Mouse (Mus musculus) liver, embryonic 13.5 days (tissue): ENCODE data around the gene Foxo4. TPM values are rescaled to one million over a fixed set of nuclear protein-coding genes. Genes with fewer than 3 reads are reported as not detected.
A peak's percentile ranks its signal among the peaks of the same experiment; 100 is the strongest.

ENCODE experiments used
- ATAC-seq: fragments of 200-750 bp; cut with Nextera tagmentation; 2 replicates; pipeline ENCODE4 v1.8.0; 2017; ENCODE audit warnings: low read depth, mild to moderate bottlenecking, moderate number of reproducible peaks, moderate library complexity
- DNase-seq: peaks from one replicate; pipeline ENCODE4 v3.0.0; 2022
- H3K27ac ChIP-seq: fragments of 300-500 bp; sonication (generic); 2 replicates; pipeline ENCODE4 v1.5.1; 2015; ENCODE audit warnings: moderate library complexity, mild to moderate bottlenecking, inconsistent platforms
- H3K27me3 ChIP-seq: fragments of 300-500 bp; sonication (generic); 2 replicates; pipeline ENCODE4 v1.6.1; 2015; ENCODE audit warnings: mild to moderate bottlenecking, inconsistent platforms
- H3K36me3 ChIP-seq: fragments of 300-500 bp; sonication (generic); 2 replicates; pipeline ENCODE4 v1.6.1; 2015; ENCODE audit warnings: mild to moderate bottlenecking, inconsistent platforms
- H3K4me1 ChIP-seq: fragments of 300-500 bp; sonication (generic); replicated peaks from 2 replicates; pipeline ENCODE4 v1.6.1; 2015; ENCODE audit warnings: inconsistent platforms
- H3K4me2 ChIP-seq: fragments of 300-500 bp; sonication (generic); 2 replicates; pipeline ENCODE4 v1.6.1; 2015; ENCODE audit warnings: inconsistent platforms, mild to moderate bottlenecking, moderate library complexity
- H3K4me3 ChIP-seq: fragments of 300-500 bp; sonication (generic); replicated peaks from 2 replicates; pipeline ENCODE4 v1.5.1; 2015; ENCODE audit warnings: mild to moderate bottlenecking, inconsistent platforms
- H3K9ac ChIP-seq: fragments of 300-500 bp; sonication (generic); 2 replicates; pipeline ENCODE4 v1.6.1; 2015; ENCODE audit warnings: mild to moderate bottlenecking, inconsistent platforms
- H3K9me3 ChIP-seq: fragments of 300-500 bp; sonication (generic); replicated peaks from 2 replicates; pipeline ENCODE4 v1.6.1; 2016; ENCODE audit warnings: inconsistent platforms
- WGBS: fragments of 180-500 bp; shearing (Covaris S2); methylation state at CpG from one replicate; pipeline ENCODE4 v1.1.7; 2015; ENCODE audit not compliant: insufficient replicate concordance; 5-methylcytosine and 5-hydroxymethylcytosine counted together
- polyA plus RNA-seq: library from polyadenylated mRNA; unstranded; fragments of >200 nt; fragmentation: Nextera tagmentation; extraction: Ambion mirVana; gene quantifications from 2 replicates; pipeline ENCODE4 v1.2.1, GENCODE M21; 2015

Gene Foxo4
- polyA plus RNA-seq, 1 experiment from 2014 or later: 1.5 TPM

- Histone ChIP-seq H3K27me3 (no peaks in the 10 kb centered on the region), H3K4me3 (no peak within 1 kb of the TSS), H3K9me3 (no peaks in the 10 kb centered on the region), H3K27ac (no peak within 1 kb of the TSS), H3K4me1 (peaks cover 31% of the 10 kb centered on the region), H3K4me2 (peak within 1 kb of the TSS; percentile 19), H3K9ac (no peak within 1 kb of the TSS), H3K36me3 (no peaks in the 10 kb centered on the region)
- 37% methylated on average over 3 of the region's 3 CpGs for WGBS
- ATAC-seq (no peak), DNase-seq (no peak)
Observed at GRCm38 (mm10) chrX:101268755-101269124, 14.4 kb downstream of the Foxo4 start, which contains the start of gene Gm20489. TSS of gene Gm20489 (minus strand) at chrX:101269023.

GRCm38 (mm10) chrX:101273410-101273809, 19.1 kb downstream of the Foxo4 start:
- no peak for DNase-seq
- Histone ChIP-seq H3K9ac (peak overlapping the region; percentile 59), H3K4me2 (peak overlapping the region; percentile 68), H3K27me3 (no peaks in the 10 kb centered on the region; the same call in 1 of the 2 replicates), H3K4me3 (peak overlapping the region; percentile 73), H3K27ac (peak overlapping the region; percentile 89), H3K9me3 (no peaks in the 10 kb centered on the region), H3K4me1 (peaks cover 24% of the 10 kb centered on the region), H3K36me3 (peaks cover 30% of the 10 kb centered on the region)
- ATAC-seq: no peak
- WGBS: 33% methylated on average over 6 of the region's 6 CpGs

- Histone ChIP-seq H3K9ac (peak within 1 kb of the TSS; percentile 88), H3K4me3 (peak within 1 kb of the TSS; percentile 73), H3K27ac (peak within 1 kb of the TSS; percentile 89), H3K36me3 (peaks cover 37% of the 10 kb centered on the region), H3K9me3 (no peaks in the 10 kb centered on the region), H3K27me3 (no peaks in the 10 kb centered on the region; the same call in 1 of the 2 replicates), H3K4me2 (peak within 1 kb of the TSS; percentile 68), H3K4me1 (peaks cover 24% of the 10 kb centered on the region)
- WGBS: 13% methylated on average over 54 of the region's 54 CpGs
- ATAC-seq (peak; percentile 98), DNase-seq (peak; percentile 90)
Observed at GRCm38 (mm10) chrX:101273875-101274738, 19.8 kb downstream of the Foxo4 start, which contains the start of gene Med12. TSS of gene Med12 (plus strand) at chrX:101274030.

GRCm38 (mm10) chrX:101282813-101283212, 28.5 kb downstream of the Foxo4 start:
- H3K4me2 ChIP-seq: no peak overlapping the region
- DNase-seq (no peak), ATAC-seq (no peak)
- no peaks in the 10 kb centered on the region for H3K27me3 ChIP-seq
- WGBS: 76% methylated on average over 6 of the region's 6 CpGs
- H3K9ac ChIP-seq: no peak overlapping the region
- no peak overlapping the region for H3K4me3 ChIP-seq
- H3K9me3 ChIP-seq: no peaks in the 10 kb centered on the region
- H3K36me3 ChIP-seq: peaks cover 91% of the 10 kb centered on the region
- no peak overlapping the region for H3K27ac ChIP-seq
- H3K4me1 ChIP-seq: peaks cover 23% of the 10 kb centered on the region

- H3K9me3 ChIP-seq: no peaks in the 10 kb centered on the region
- no peak overlapping the region for H3K4me2 ChIP-seq
- H3K4me1 ChIP-seq: peaks cover 50% of the 10 kb centered on the region
- H3K27ac ChIP-seq: peak overlapping the region; percentile 98; the same call in 1 of the 2 replicates
- no peak overlapping the region for H3K9ac ChIP-seq
- peaks cover 93% of the 10 kb centered on the region for H3K36me3 ChIP-seq
- DNase-seq (peak; percentile 49), ATAC-seq (no peak)
- H3K4me3 ChIP-seq: no peak overlapping the region
- H3K27me3 ChIP-seq: no peaks in the 10 kb centered on the region
- 29% methylated on average over 6 of the region's 6 CpGs for WGBS
Observed at GRCm38 (mm10) chrX:101285534-101285933, 31.2 kb downstream of the Foxo4 start.

GRCm38 (mm10) chrX:101285953-101286670, 31.8 kb downstream of the Foxo4 start:
- H3K27me3 ChIP-seq: no peaks in the 10 kb centered on the region
- H3K4me3 ChIP-seq: no peak overlapping the region
- no peak for ATAC-seq
- peaks cover 93% of the 10 kb centered on the region for H3K36me3 ChIP-seq
- H3K9ac ChIP-seq: 0 out of 2 replicates have a peak overlapping the region, but pooled peaks have one; percentile 36
- peak overlapping the region; percentile 98 for H3K27ac ChIP-seq
- 85% methylated on average over 14 of the region's 14 CpGs for WGBS
- peaks cover 53% of the 10 kb centered on the region for H3K4me1 ChIP-seq
- no peak overlapping the region for H3K4me2 ChIP-seq
- no peaks in the 10 kb centered on the region for H3K9me3 ChIP-seq
- DNase-seq: no peak

- peaks cover 93% of the 10 kb centered on the region for H3K36me3 ChIP-seq
- ATAC-seq (peak; percentile 97), DNase-seq (peak; percentile 73)
- peak overlapping the region; percentile 27 for H3K4me3 ChIP-seq
- 43% methylated on average over 3 of the region's 3 CpGs for WGBS
- H3K4me1 ChIP-seq: peaks cover 58% of the 10 kb centered on the region
- H3K4me2 ChIP-seq: peak overlapping the region; percentile 61
- peak overlapping the region; percentile 98 for H3K27ac ChIP-seq
- no peaks in the 10 kb centered on the region for H3K27me3 ChIP-seq
- H3K9me3 ChIP-seq: no peaks in the 10 kb centered on the region
- peak overlapping the region; percentile 72 for H3K9ac ChIP-seq
Observed at GRCm38 (mm10) chrX:101287543-101287942, 33.2 kb downstream of the Foxo4 start.

GRCm38 (mm10) chrX:101288432-101288831, 34.1 kb downstream of the Foxo4 start:
- H3K9ac ChIP-seq: peak overlapping the region; percentile 72
- H3K4me2 ChIP-seq: peak overlapping the region; percentile 61
- no peaks in the 10 kb centered on the region for H3K9me3 ChIP-seq
- H3K36me3 ChIP-seq: peaks cover 93% of the 10 kb centered on the region
- H3K4me3 ChIP-seq: no peak overlapping the region
- DNase-seq (no peak), ATAC-seq (peak; percentile 53)
- H3K27ac ChIP-seq: peak overlapping the region; percentile 98
- 61% methylated on average over 6 of the region's 6 CpGs for WGBS
- peaks cover 58% of the 10 kb centered on the region for H3K4me1 ChIP-seq
- no peaks in the 10 kb centered on the region for H3K27me3 ChIP-seq

GRCm38 (mm10) chrX:101289037-101289436, 34.7 kb downstream of the Foxo4 start:
- Histone ChIP-seq H3K4me3 (no peak overlapping the region), H3K27ac (peak overlapping the region; percentile 98), H3K36me3 (peaks cover 93% of the 10 kb centered on the region), H3K27me3 (no peaks in the 10 kb centered on the region), H3K9ac (no peak overlapping the region), H3K4me1 (peaks cover 58% of the 10 kb centered on the region), H3K4me2 (peak overlapping the region; percentile 61; the same call in 1 of the 2 replicates), H3K9me3 (no peaks in the 10 kb centered on the region)
- ATAC-seq: no peak
- WGBS: 80% methylated on average over 7 of the region's 7 CpGs
- DNase-seq: no peak

- ATAC-seq: peak; percentile 19; the same call in 1 of the 2 replicates
- Histone ChIP-seq H3K4me3 (no peak overlapping the region), H3K27me3 (no peaks in the 10 kb centered on the region), H3K36me3 (peaks cover 93% of the 10 kb centered on the region), H3K9ac (peak overlapping the region; percentile 41; the same call in 1 of the 2 replicates), H3K4me2 (0 out of 2 replicates have a peak overlapping the region, but pooled peaks have one; percentile 23), H3K9me3 (no peaks in the 10 kb centered on the region), H3K4me1 (peaks cover 58% of the 10 kb centered on the region), H3K27ac (peak overlapping the region; percentile 98)
- DNase-seq: peak; percentile 16
- 57% methylated on average over 10 of the region's 10 CpGs for WGBS
Observed at GRCm38 (mm10) chrX:101290111-101290510, 35.8 kb downstream of the Foxo4 start.

GRCm38 (mm10) chrX:101299055-101299454, 44.7 kb downstream of the Foxo4 start, which contains the start of gene Nlgn3:
TSS of gene Nlgn3 (plus strand) at chrX:101299168.
- Histone ChIP-seq H3K4me3 (0 out of 2 replicates have a peak within 1 kb of the TSS, but pooled peaks have one; percentile 2), H3K9ac (no peak within 1 kb of the TSS), H3K36me3 (peaks cover 37% of the 10 kb centered on the region), H3K4me2 (peak within 1 kb of the TSS; percentile 21; the same call in 1 of the 2 replicates), H3K4me1 (peaks cover 4% of the 10 kb centered on the region; the same call in 1 of the 2 replicates), H3K27me3 (peaks cover 36% of the 10 kb centered on the region; the same call in 1 of the 2 replicates), H3K27ac (peak within 1 kb of the TSS; percentile 39), H3K9me3 (no peaks in the 10 kb centered on the region)
- DNase-seq (no peak), ATAC-seq (no peak)
- WGBS: 35% methylated on average over 20 of the region's 24 CpGs
